Mouse (Mus musculus): ENCODE measurements around the gene Fam120a. TPM values are rescaled to one million over a fixed set of nuclear protein-coding genes. Genes with fewer than 3 reads are reported as not detected.

Gene Fam120a
- polyA plus RNA-seq, 1 experiment from 2014 or later, result 20.2 TPM

DNA sequence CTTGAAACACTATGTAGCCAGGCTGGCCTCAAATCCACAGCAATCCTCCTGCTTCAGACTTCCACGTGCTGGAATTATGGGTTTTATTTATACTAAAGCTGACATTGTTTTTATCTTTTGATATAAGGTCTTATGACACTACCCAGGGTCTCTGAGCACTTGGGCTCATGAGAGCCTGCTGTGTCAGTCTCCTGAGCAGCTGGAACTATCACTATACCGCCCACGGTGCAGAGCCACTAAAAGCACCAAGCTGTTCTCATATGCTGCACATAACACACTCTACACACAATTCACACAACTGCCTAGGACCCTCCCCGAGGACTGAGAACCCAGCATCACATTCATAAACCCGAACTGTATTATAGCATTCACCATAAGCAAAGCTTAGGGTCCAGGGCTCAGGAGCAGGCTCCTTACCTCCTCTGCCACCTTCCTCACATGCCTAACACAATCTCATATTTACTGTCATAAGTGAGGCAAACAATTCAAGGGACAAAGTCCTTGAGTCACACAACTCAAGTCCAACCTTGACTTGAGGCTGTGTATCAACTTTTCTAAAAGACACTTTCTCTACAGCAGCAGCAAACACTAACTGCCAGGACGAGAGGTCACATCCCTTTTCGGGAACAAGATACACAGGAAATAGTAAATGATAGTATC lies 47.9 kb downstream of the Fam120a start:
- ATAC-seq (ENCODE audit: insufficient number of reproducible peaks, low FRiP score, low TSS enrichment, low read depth) (no peak), DNase-seq (ENCODE audit: low spot score) (no peak)
- H3K9ac ChIP-seq (ENCODE audit: low read length), result no peak overlapping the region
- H3K9me3 ChIP-seq (ENCODE audit: control insufficient read depth, low read length), result no peaks in the 10 kb centered on the region
- peaks cover 14% of the 10 kb centered on the region for H3K36me3 ChIP-seq (ENCODE audit: control insufficient read depth, insufficient read depth, low read length)
- no peaks in the 10 kb centered on the region for H3K27me3 ChIP-seq (ENCODE audit: control insufficient read depth, insufficient read depth, low read length)
- no peaks in the 10 kb centered on the region for H3K4me1 ChIP-seq (ENCODE audit: control insufficient read depth, insufficient read depth, low read length)
- H3K4me3 ChIP-seq (ENCODE audit: low read depth, low read length), result no peak overlapping the region
- H3K4me2 ChIP-seq (ENCODE audit: low read depth, severe bottlenecking), result no peak overlapping the region
- WGBS, result 88% methylated on average over 7 of the region's 7 CpGs
- H3K27ac ChIP-seq (replicated peaks; ENCODE audit: low read depth, low read length), result no peak overlapping the region

GRCm38 (mm10) chr13:48917113-48917599 lies 50.7 kb downstream of the Fam120a start:
- no peaks in the 10 kb centered on the region for H3K27me3 ChIP-seq (ENCODE audit: control insufficient read depth, insufficient read depth, low read length)
- no peaks in the 10 kb centered on the region for H3K9me3 ChIP-seq (ENCODE audit: control insufficient read depth, low read length)
- ATAC-seq (ENCODE audit: insufficient number of reproducible peaks, low FRiP score, low TSS enrichment, low read depth), result no peak
- no peak for DNase-seq (ENCODE audit: low spot score)
- H3K9ac ChIP-seq (ENCODE audit: low read length), result no peak overlapping the region
- H3K4me3 ChIP-seq (ENCODE audit: low read depth, low read length), result no peak overlapping the region
- no peak overlapping the region for H3K27ac ChIP-seq (replicated peaks; ENCODE audit: low read depth, low read length)
- peaks cover 17% of the 10 kb centered on the region for H3K36me3 ChIP-seq (ENCODE audit: control insufficient read depth, insufficient read depth, low read length)
- WGBS, result 95% methylated on average over 3 of the region's 3 CpGs
- no peaks in the 10 kb centered on the region for H3K4me1 ChIP-seq (ENCODE audit: control insufficient read depth, insufficient read depth, low read length)
- H3K4me2 ChIP-seq (ENCODE audit: low read depth, severe bottlenecking), result no peak overlapping the region

- no peak for ATAC-seq (ENCODE audit: insufficient number of reproducible peaks, low FRiP score, low TSS enrichment, low read depth)
- DNase-seq (ENCODE audit: low spot score), result no peak
- Histone ChIP-seq H3K27me3 (ENCODE audit: control insufficient read depth, insufficient read depth, low read length) (no peaks in the 10 kb centered on the region), H3K4me3 (ENCODE audit: low read depth, low read length) (no peak overlapping the region), H3K27ac (replicated peaks; ENCODE audit: low read depth, low read length) (no peak overlapping the region), H3K9me3 (ENCODE audit: control insufficient read depth, low read length) (no peaks in the 10 kb centered on the region), H3K4me2 (ENCODE audit: low read depth, severe bottlenecking) (no peak overlapping the region), H3K4me1 (ENCODE audit: control insufficient read depth, insufficient read depth, low read length) (no peaks in the 10 kb centered on the region), H3K36me3 (ENCODE audit: control insufficient read depth, insufficient read depth, low read length) (peaks cover 10% of the 10 kb centered on the region), H3K9ac (ENCODE audit: low read length) (no peak overlapping the region)
- WGBS, result 97% methylated on average over 1 of the region's 1 CpGs
Observed at GRCm38 (mm10) chr13:48913680-48914079, 54.1 kb downstream of the Fam120a start.

DNA sequence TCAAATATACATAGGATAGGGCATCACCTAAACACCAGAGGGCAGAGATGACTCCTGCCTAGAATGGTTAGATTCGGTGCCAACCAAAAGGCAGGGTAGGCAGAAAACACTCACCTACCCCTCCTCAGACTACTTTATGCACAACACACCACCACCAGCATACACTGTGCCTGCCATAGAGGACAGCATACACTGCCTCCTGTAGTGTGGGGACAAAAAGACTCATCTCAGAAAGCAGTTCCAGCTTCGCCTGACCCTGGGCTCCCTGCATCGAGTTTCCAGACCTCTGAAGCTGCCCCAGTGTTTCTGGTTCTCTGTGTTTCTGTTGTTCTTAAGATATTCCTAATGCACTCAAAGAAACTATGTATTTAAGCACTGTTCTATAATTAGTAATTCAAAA lies 54.7 kb downstream of the Fam120a start:
- WGBS, result 78% methylated on average over 3 of the region's 3 CpGs
- no peak overlapping the region for H3K4me3 ChIP-seq (ENCODE audit: low read depth, low read length)
- H3K4me1 ChIP-seq (ENCODE audit: control insufficient read depth, insufficient read depth, low read length), result no peaks in the 10 kb centered on the region
- no peaks in the 10 kb centered on the region for H3K9me3 ChIP-seq (ENCODE audit: control insufficient read depth, low read length)
- H3K27ac ChIP-seq (replicated peaks; ENCODE audit: low read depth, low read length), result no peak overlapping the region
- H3K27me3 ChIP-seq (ENCODE audit: control insufficient read depth, insufficient read depth, low read length), result no peaks in the 10 kb centered on the region
- no peak overlapping the region for H3K4me2 ChIP-seq (ENCODE audit: low read depth, severe bottlenecking)
- H3K9ac ChIP-seq (ENCODE audit: low read length), result no peak overlapping the region
- no peak for ATAC-seq (ENCODE audit: insufficient number of reproducible peaks, low FRiP score, low TSS enrichment, low read depth)
- H3K36me3 ChIP-seq (ENCODE audit: control insufficient read depth, insufficient read depth, low read length), result peaks cover 11% of the 10 kb centered on the region
- no peak for DNase-seq (ENCODE audit: low spot score)

DNA sequence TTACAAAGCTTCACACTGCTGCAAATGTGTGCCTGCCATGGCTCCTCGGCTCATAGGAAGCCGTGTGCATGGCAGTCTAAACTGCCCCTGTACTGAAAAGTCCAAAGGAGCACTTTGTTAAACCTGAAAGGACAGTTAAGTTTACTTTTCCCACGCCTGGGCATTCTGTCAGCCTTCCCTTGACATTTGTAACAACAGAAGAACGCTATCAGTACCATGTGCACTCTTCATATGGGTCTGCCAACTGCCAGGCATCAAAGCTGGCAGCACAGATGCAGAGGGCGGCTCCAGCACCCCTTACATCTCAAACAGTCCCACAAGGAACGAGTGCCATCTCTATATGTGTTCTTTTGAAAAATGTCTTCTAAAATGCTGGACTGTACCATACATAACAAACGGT lies 56.4 kb downstream of the Fam120a start:
- Histone ChIP-seq H3K9me3 (ENCODE audit: control insufficient read depth, low read length) (no peaks in the 10 kb centered on the region), H3K4me3 (ENCODE audit: low read depth, low read length) (no peak overlapping the region), H3K27ac (replicated peaks; ENCODE audit: low read depth, low read length) (no peak overlapping the region), H3K4me1 (ENCODE audit: control insufficient read depth, insufficient read depth, low read length) (no peaks in the 10 kb centered on the region), H3K9ac (ENCODE audit: low read length) (no peak overlapping the region), H3K27me3 (ENCODE audit: control insufficient read depth, insufficient read depth, low read length) (no peaks in the 10 kb centered on the region), H3K36me3 (ENCODE audit: control insufficient read depth, insufficient read depth, low read length) (peaks cover 11% of the 10 kb centered on the region), H3K4me2 (ENCODE audit: low read depth, severe bottlenecking) (no peak overlapping the region)
- no peak for DNase-seq (ENCODE audit: low spot score)
- ATAC-seq (ENCODE audit: insufficient number of reproducible peaks, low FRiP score, low TSS enrichment, low read depth), result no peak
- WGBS, result 88% methylated on average over 7 of the region's 7 CpGs

DNA sequence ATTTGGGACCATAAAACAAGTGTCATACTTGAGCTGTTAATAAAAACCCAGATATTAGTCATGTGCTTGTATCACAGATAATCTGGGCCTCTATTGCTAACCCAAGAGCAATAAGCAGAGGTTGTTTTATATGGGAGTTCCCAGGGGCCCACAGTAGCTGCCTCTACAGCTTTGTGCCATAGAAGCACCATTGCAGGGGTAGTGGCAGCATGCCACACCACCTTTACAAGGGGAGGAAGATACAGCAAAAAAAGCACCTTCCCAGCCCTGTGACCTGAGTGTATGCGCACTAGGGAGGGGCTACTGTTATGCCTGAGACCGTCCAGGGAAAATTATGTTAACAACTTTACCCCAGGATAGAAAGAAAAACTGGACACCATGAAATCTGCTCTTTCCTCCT lies 62.4 kb downstream of the Fam120a start:
- Histone ChIP-seq H3K36me3 (ENCODE audit: control insufficient read depth, insufficient read depth, low read length) (peaks cover 14% of the 10 kb centered on the region), H3K4me1 (ENCODE audit: control insufficient read depth, insufficient read depth, low read length) (no peaks in the 10 kb centered on the region), H3K27me3 (ENCODE audit: control insufficient read depth, insufficient read depth, low read length) (no peaks in the 10 kb centered on the region), H3K27ac (replicated peaks; ENCODE audit: low read depth, low read length) (no peak overlapping the region), H3K9me3 (ENCODE audit: control insufficient read depth, low read length) (no peaks in the 10 kb centered on the region), H3K4me3 (ENCODE audit: low read depth, low read length) (no peak overlapping the region), H3K4me2 (ENCODE audit: low read depth, severe bottlenecking) (no peak overlapping the region), H3K9ac (ENCODE audit: low read length) (no peak overlapping the region)
- 97% methylated on average over 2 of the region's 2 CpGs for WGBS
- DNase-seq (ENCODE audit: low spot score), result no peak
- no peak for ATAC-seq (ENCODE audit: insufficient number of reproducible peaks, low FRiP score, low TSS enrichment, low read depth)

- 90% methylated on average over 5 of the region's 5 CpGs for WGBS
- Histone ChIP-seq H3K4me2 (ENCODE audit: low read depth, severe bottlenecking) (no peak overlapping the region), H3K9me3 (ENCODE audit: control insufficient read depth, low read length) (no peaks in the 10 kb centered on the region), H3K4me3 (ENCODE audit: low read depth, low read length) (no peak overlapping the region), H3K27ac (replicated peaks; ENCODE audit: low read depth, low read length) (no peak overlapping the region), H3K36me3 (ENCODE audit: control insufficient read depth, insufficient read depth, low read length) (peaks cover 14% of the 10 kb centered on the region), H3K4me1 (ENCODE audit: control insufficient read depth, insufficient read depth, low read length) (no peaks in the 10 kb centered on the region), H3K27me3 (ENCODE audit: control insufficient read depth, insufficient read depth, low read length) (no peaks in the 10 kb centered on the region), H3K9ac (ENCODE audit: low read length) (no peak overlapping the region)
- no peak for DNase-seq (ENCODE audit: low spot score)
- no peak for ATAC-seq (ENCODE audit: insufficient number of reproducible peaks, low FRiP score, low TSS enrichment, low read depth)
Observed at GRCm38 (mm10) chr13:48895376-48895775, 72.4 kb downstream of the Fam120a start.

GRCm38 (mm10) chr13:48890260-48890960 lies 77.4 kb downstream of the Fam120a start:
- H3K9ac ChIP-seq (ENCODE audit: low read length), result no peak overlapping the region
- H3K9me3 ChIP-seq (ENCODE audit: control insufficient read depth, low read length), result no peaks in the 10 kb centered on the region
- no peak overlapping the region for H3K27ac ChIP-seq (replicated peaks; ENCODE audit: low read depth, low read length)
- peaks cover 18% of the 10 kb centered on the region; the same call in 1 of the 2 replicates for H3K36me3 ChIP-seq (ENCODE audit: control insufficient read depth, insufficient read depth, low read length)
- no peak for ATAC-seq (ENCODE audit: insufficient number of reproducible peaks, low FRiP score, low TSS enrichment, low read depth)
- H3K27me3 ChIP-seq (ENCODE audit: control insufficient read depth, insufficient read depth, low read length), result no peaks in the 10 kb centered on the region
- WGBS, result 94% methylated on average over 4 of the region's 4 CpGs
- no peak overlapping the region for H3K4me3 ChIP-seq (ENCODE audit: low read depth, low read length)
- H3K4me1 ChIP-seq (ENCODE audit: control insufficient read depth, insufficient read depth, low read length), result no peaks in the 10 kb centered on the region
- DNase-seq (ENCODE audit: low spot score), result no peak
- no peak overlapping the region for H3K4me2 ChIP-seq (ENCODE audit: low read depth, severe bottlenecking)
